Mouse (Mus musculus) MEL (cell line): ENCODE results near the gene Snd1. TPM values are rescaled to one million over a fixed set of nuclear protein-coding genes. Genes with fewer than 3 reads are reported as not detected.

Experiments used
- DNase-seq: peaks from one replicate; pipeline ENCODE4 v3.0.0; 2011; ENCODE audit warnings: low read depth, low spot score
- H3K27ac ChIP-seq: 2 replicates; pipeline ENCODE4 v1.5.1; 2012; ENCODE audit warnings: low read depth, mild to moderate bottlenecking, control low read depth, low read length, moderate library complexity; ENCODE audit not compliant: control insufficient read depth
- H3K27me3 ChIP-seq, 2 experiments: fragments of 150-350 bp in 1 of 2; sonication (generic) in 1 of 2; 2 replicates each; pipeline ENCODE4 v1.6.1; 2012; ENCODE audit warnings: low read length in 2 of 2, mild to moderate bottlenecking in 2 of 2, improper control_type of control experiment in 1 of 2, moderate library complexity in 1 of 2; ENCODE audit not compliant: insufficient read depth in 2 of 2, control insufficient read depth in 1 of 2
- H3K36me3 ChIP-seq, 2 experiments: 2 replicates each; pipeline ENCODE4 v1.6.1; 2012 to 2014; ENCODE audit warnings: low read length in 2 of 2, improper control_type of control experiment in 1 of 2, inconsistent platforms in 1 of 2, mild to moderate bottlenecking in 1 of 2; ENCODE audit not compliant: insufficient read depth in 2 of 2, control insufficient read depth in 1 of 2
- H3K4me1 ChIP-seq, 2 experiments: fragments of 150-350 bp in 1 of 2; sonication (generic) in 1 of 2; 2 replicates each; pipeline ENCODE4 v1.6.1; 2012; ENCODE audit warnings: low read length in 2 of 2, improper control_type of control experiment in 1 of 2, mild to moderate bottlenecking in 1 of 2; ENCODE audit not compliant: insufficient read depth in 2 of 2, control insufficient read depth in 1 of 2
- H3K4me3 ChIP-seq, 2 experiments: fragments of 150-350 bp in 1 of 2; sonication (generic) in 1 of 2; 2 replicates each; pipeline ENCODE4 v1.5.1; 2012; ENCODE audit warnings: low read depth in 2 of 2, low read length in 2 of 2, mild to moderate bottlenecking in 2 of 2, moderate library complexity in 2 of 2, control low read depth in 1 of 2, improper control_type of control experiment in 1 of 2; ENCODE audit not compliant: control insufficient read depth in 1 of 2, insufficient read depth in 1 of 2
- H3K79me2 ChIP-seq: 2 replicates; pipeline ENCODE4 v1.6.1; 2012; ENCODE audit warnings: mild to moderate bottlenecking, low read length, moderate library complexity; ENCODE audit not compliant: control insufficient read depth, poor library complexity, insufficient read depth
- H3K9ac ChIP-seq: 2 replicates; pipeline ENCODE4 v1.6.1; 2012; ENCODE audit warnings: low read depth, mild to moderate bottlenecking, control low read depth, low read length, moderate library complexity; ENCODE audit not compliant: control insufficient read depth, poor library complexity, severe bottlenecking
- H3K9me3 ChIP-seq: fragments of 150-350 bp; sonication (generic); replicated peaks from 2 replicates; pipeline ENCODE4 v1.6.1; 2012; ENCODE audit warnings: mild to moderate bottlenecking, low read length, improper control_type of control experiment, moderate library complexity; ENCODE audit not compliant: insufficient read depth
- BHLHE40 ChIP-seq: IDR thresholded peaks from 2 replicates; pipeline ENCODE4 v1.6.1; 2012; ENCODE audit warnings: low read depth, mild to moderate bottlenecking, inconsistent platforms, low read length, improper control_type of control experiment, borderline replicate concordance
- CHD1 ChIP-seq: IDR thresholded peaks from 2 replicates; pipeline ENCODE4 v1.6.1; 2012; ENCODE audit warnings: low read depth, mild to moderate bottlenecking, inconsistent platforms, low read length, improper control_type of control experiment
- CTCF ChIP-seq, 3 experiments: IDR thresholded peaks in 2 of 3; conservative IDR thresholded peaks in 1 of 3; 2 replicates each; pipeline ENCODE4 v1.5.1; 2011 to 2012; ENCODE audit warnings: low read length in 3 of 3, low read depth in 2 of 3, mild to moderate bottlenecking in 2 of 3, improper control_type of control experiment in 1 of 3, inconsistent platforms in 1 of 3, mixed read lengths in 1 of 3, moderate library complexity in 1 of 3; ENCODE audit not compliant: control insufficient read depth in 1 of 3, insufficient read depth in 1 of 3, poor library complexity in 1 of 3, severe bottlenecking in 1 of 3
- E2F4 ChIP-seq: IDR thresholded peaks from 2 replicates; pipeline ENCODE4 v1.6.1; 2011; ENCODE audit warnings: low read depth, low read length, improper control_type of control experiment, borderline replicate concordance
- ELF1 ChIP-seq: IDR thresholded peaks from 2 replicates; pipeline ENCODE4 v1.6.1; 2014; ENCODE audit warnings: low read depth, mild to moderate bottlenecking, inconsistent platforms, low read length, improper control_type of control experiment, moderate library complexity
- GABPA ChIP-seq: IDR thresholded peaks from 2 replicates; pipeline ENCODE4 v1.6.1; 2012; ENCODE audit warnings: low read depth, mild to moderate bottlenecking, inconsistent platforms, low read length, improper control_type of control experiment, moderate library complexity
- HCFC1 ChIP-seq: IDR thresholded peaks from 2 replicates; pipeline ENCODE4 v1.6.1; 2012; ENCODE audit warnings: low read depth, mild to moderate bottlenecking, inconsistent platforms, low read length, improper control_type of control experiment, moderate library complexity
- KAT2A ChIP-seq: conservative IDR thresholded peaks from 2 replicates; pipeline ENCODE4 v1.6.1; 2012; ENCODE audit warnings: low read depth, low read length, improper control_type of control experiment, inconsistent platforms
- MAFK ChIP-seq: IDR thresholded peaks from 2 replicates; pipeline ENCODE4 v1.6.1; 2011; ENCODE audit warnings: low read depth, mild to moderate bottlenecking, low read length, improper control_type of control experiment, borderline replicate concordance
- MAX ChIP-seq: IDR thresholded peaks from 2 replicates; pipeline ENCODE4 v1.6.1; 2011; ENCODE audit warnings: low read length, improper control_type of control experiment
- MYB ChIP-seq: IDR thresholded peaks from 2 replicates; pipeline ENCODE4 v1.6.1; 2011; ENCODE audit warnings: mild to moderate bottlenecking, low read depth, low read length, improper control_type of control experiment
- MYC ChIP-seq: IDR thresholded peaks from 2 replicates; pipeline ENCODE4 v1.6.1; 2011; ENCODE audit warnings: low read depth, mild to moderate bottlenecking, low read length, improper control_type of control experiment, moderate library complexity
- NRF1 ChIP-seq: IDR thresholded peaks from 2 replicates; pipeline ENCODE4 v1.6.1; 2014; ENCODE audit warnings: low read depth, mild to moderate bottlenecking, inconsistent platforms, low read length, improper control_type of control experiment, moderate library complexity; ENCODE audit not compliant: poor library complexity, insufficient read depth, severe bottlenecking
- POLR2A ChIP-seq, 2 experiments: IDR thresholded peaks; 2 replicates each; pipeline ENCODE4 v1.6.1; 2011 to 2012; ENCODE audit warnings: low read length in 2 of 2, mild to moderate bottlenecking in 2 of 2, control low read depth in 1 of 2, improper control_type of control experiment in 1 of 2, low read depth in 1 of 2, moderate library complexity in 1 of 2; ENCODE audit not compliant: control insufficient read depth in 1 of 2, insufficient read depth in 1 of 2, poor library complexity in 1 of 2
- POLR2AphosphoS5 ChIP-seq: IDR thresholded peaks from 2 replicates; pipeline ENCODE4 v1.6.1; 2012; ENCODE audit warnings: low read depth, borderline replicate concordance, mild to moderate bottlenecking, inconsistent platforms, low read length, moderate library complexity, mixed read lengths
- RAD21 ChIP-seq: IDR thresholded peaks from 2 replicates; pipeline ENCODE4 v1.6.1; 2011; ENCODE audit warnings: mild to moderate bottlenecking, low read depth, low read length, improper control_type of control experiment
- SMC3 ChIP-seq: IDR thresholded peaks from 2 replicates; pipeline ENCODE4 v1.6.1; 2011; ENCODE audit warnings: low read depth, low read length, improper control_type of control experiment
- TAL1 ChIP-seq: IDR thresholded peaks from 2 replicates; pipeline ENCODE4 v1.6.1; 2012; ENCODE audit warnings: mild to moderate bottlenecking, inconsistent platforms, low read length, moderate library complexity, mixed read lengths
- TBP ChIP-seq: IDR thresholded peaks from 2 replicates; pipeline ENCODE4 v1.8.0; 2011; ENCODE audit warnings: low read depth, low read length, improper control_type of control experiment
- TCF12 ChIP-seq: IDR thresholded peaks from 2 replicates; pipeline ENCODE4 v1.6.1; 2014; ENCODE audit warnings: low read depth, mild to moderate bottlenecking, inconsistent platforms, low read length, improper control_type of control experiment, moderate library complexity
- USF2 ChIP-seq, 2 experiments: IDR thresholded peaks; 2 replicates each; pipeline ENCODE4 v1.6.1; 2011 to 2012; ENCODE audit warnings: improper control_type of control experiment in 2 of 2, low read length in 2 of 2, borderline replicate concordance in 1 of 2, inconsistent platforms in 1 of 2, low read depth in 1 of 2, mild to moderate bottlenecking in 1 of 2; ENCODE audit not compliant: insufficient read depth in 1 of 2
- ZC3H11A ChIP-seq: IDR thresholded peaks from 2 replicates; pipeline ENCODE4 v1.6.1; 2012; ENCODE audit warnings: low read depth, mild to moderate bottlenecking, inconsistent platforms, low read length, improper control_type of control experiment
- polyA plus RNA-seq, 2 experiments: library from polyadenylated mRNA; stranded (reverse) in 1 of 2; unstranded in 1 of 2; fragments of >175 nt in 1 of 2; fragments of >200 nt in 1 of 2; gene quantifications; 2 replicates each; pipeline versions ENCODE4 v1.2.1 to v1.2.4; 2012; ENCODE audit warnings: low replicate concordance in 2 of 2, low read depth in 1 of 2; ENCODE audit not compliant: insufficient read length in 2 of 2, insufficient read depth in 1 of 2, missing spikeins in 1 of 2
- total RNA-seq: library from RNA; depleted of rRNA; stranded (reverse); fragments of 300-350 nt; gene quantifications from 2 replicates; pipeline ENCODE4 v1.2.3, GENCODE M21; 2012

Gene Snd1
- total and polyA plus RNA-seq, 3 experiments, result 192 to 280 TPM; not detected in 1

- Histone ChIP-seq H3K4me3 (no peak overlapping the region), H3K27me3 (no peaks in the 10 kb centered on the region), H3K36me3 (peaks cover 1 to 4% of the 10 kb centered on the region in 2 experiments; a peak in 3 of 4 replicates), H3K9ac (no peak overlapping the region), H3K9me3 (no peaks in the 10 kb centered on the region)
- DNase-seq, result no peak
- no peak for TF ChIP-seq NRF1
- no peak for TF ChIP-seq ZC3H11A
- TF ChIP-seq MAX, result no peak
- no peak for TF ChIP-seq CTCF (IDR thresholded peaks at IDR 0.05 in 2 of 3, conservative IDR thresholded peaks at IDR 0.05 in 1 of 3; ENCODE audit: control insufficient read depth in 1 of 3, insufficient read depth in 1 of 3, low read depth in 2 of 3, low read length in 3 of 3, poor library complexity in 1 of 3, severe bottlenecking in 1 of 3)
- TF ChIP-seq E2F4, result no peak
- no peak for TF ChIP-seq POLR2A (IDR thresholded peaks at IDR 0.05; ENCODE audit: control insufficient read depth in 1 of 2, insufficient read depth in 1 of 2, low read depth in 1 of 2, low read length in 2 of 2, poor library complexity in 1 of 2)
- TF ChIP-seq TBP, result no peak
- TF ChIP-seq, all 39 proteins: peak for 0
- Histone ChIP-seq H3K4me1 (0 out of 4 replicates have a peak, but pooled peaks cover 0 to 1% of the 10 kb centered on the region in 2 experiments), H3K79me2 (no peaks in the 10 kb centered on the region; the same call in 1 of the 2 replicates), H3K27ac (no peak overlapping the region)
Observed at GRCm38 (mm10) chr6:28663004-28663403, 188.1 kb downstream of the Snd1 start.

- H3K4me1 ChIP-seq, result no peaks in the 10 kb centered on the region
- no peaks in the 10 kb centered on the region for H3K27me3 ChIP-seq
- no peak overlapping the region for H3K27ac ChIP-seq
- DNase-seq, result no peak
- peaks cover 2 to 3% of the 10 kb centered on the region in 2 experiments; a peak in 2 of 4 replicates for H3K36me3 ChIP-seq
- no peak for TF ChIP-seq MYB
- TF ChIP-seq MAX, result no peak
- TF ChIP-seq ELF1, result no peak
- no peak for TF ChIP-seq USF2 (IDR thresholded peaks at IDR 0.05; ENCODE audit: borderline replicate concordance in 1 of 2, insufficient read depth in 1 of 2, low read depth in 1 of 2, low read length in 2 of 2)
- no peak for TF ChIP-seq RAD21
- TF ChIP-seq BHLHE40, result no peak
- TF ChIP-seq TCF12, result no peak
- TF ChIP-seq MYC, result no peak
- no peak for TF ChIP-seq MAFK
- no peak for TF ChIP-seq KAT2A
- no peak for TF ChIP-seq TBP
- TF ChIP-seq TAL1, result no peak
- no peak for TF ChIP-seq CHD1
- TF ChIP-seq HCFC1, result no peak
- no peak for TF ChIP-seq ZC3H11A
- TF ChIP-seq SMC3, result no peak
- TF ChIP-seq POLR2AphosphoS5, result no peak
- no peak for TF ChIP-seq GABPA
- no peaks in the 10 kb centered on the region; the same call in 1 of the 2 replicates for H3K79me2 ChIP-seq
- no peak overlapping the region for H3K4me3 ChIP-seq
- H3K9me3 ChIP-seq, result no peaks in the 10 kb centered on the region
- no peak overlapping the region for H3K9ac ChIP-seq
Observed at GRCm38 (mm10) chr6:28663670-28664069, 188.7 kb downstream of the Snd1 start.
